Mouse (Mus musculus) CH12.LX (cell line): Measurements from ENCODE around the gene Adamts5. TPM values are rescaled to one million over a fixed set of nuclear protein-coding genes. Genes with fewer than 3 reads are reported as not detected.

ENCODE experiments used
- DNase-seq: peaks from one replicate; pipeline ENCODE4 v3.0.0-alpha.2; 2013; ENCODE audit errors: extremely low read depth
- H3K27ac ChIP-seq: 2 replicates; pipeline ENCODE4 v1.5.1; 2012; ENCODE audit warnings: low read depth, mild to moderate bottlenecking, control low read depth, moderate library complexity; ENCODE audit not compliant: insufficient read depth
- H3K27me3 ChIP-seq: replicated peaks from 2 replicates; pipeline ENCODE3; 2012; ENCODE audit warnings: inconsistent platforms
- H3K36me3 ChIP-seq, 2 experiments: replicated peaks in 1 of 2; 2 replicates each; pipeline versions ENCODE3 to v1.6.1; 2012; ENCODE audit warnings: inconsistent platforms in 1 of 2, low read length in 1 of 2, mild to moderate bottlenecking in 1 of 2, mixed read lengths in 1 of 2, moderate library complexity in 1 of 2; ENCODE audit not compliant: control insufficient read depth in 1 of 2, insufficient read depth in 1 of 2
- H3K4me1 ChIP-seq, 2 experiments: 2 replicates each; pipeline ENCODE4 v1.6.1; 2012; ENCODE audit warnings: inconsistent platforms in 1 of 2, moderate library complexity in 1 of 2; ENCODE audit not compliant: insufficient read depth in 2 of 2, control insufficient read depth in 1 of 2
- H3K4me2 ChIP-seq: 2 replicates; pipeline ENCODE4 v1.6.1; 2012; ENCODE audit warnings: low read depth, mild to moderate bottlenecking, control low read depth; ENCODE audit not compliant: poor library complexity, insufficient read depth, severe bottlenecking
- H3K4me3 ChIP-seq, 3 experiments: fragments of 150-350 bp in 1 of 3; sonication (generic) in 1 of 3; replicated peaks in 1 of 3; 2 replicates each; pipeline versions ENCODE3 to v1.5.1; 2011 to 2012; ENCODE audit warnings: low read depth in 2 of 3, low read length in 2 of 3, mild to moderate bottlenecking in 2 of 3, moderate library complexity in 2 of 3, control low read depth in 1 of 3, improper control_type of control experiment in 1 of 3, inconsistent platforms in 1 of 3, mixed read lengths in 1 of 3; ENCODE audit not compliant: poor library complexity in 1 of 3
- H3K79me2 ChIP-seq: replicated peaks from 2 replicates; pipeline ENCODE4 v1.6.1; 2012; ENCODE audit warnings: mild to moderate bottlenecking, moderate library complexity; ENCODE audit not compliant: control insufficient read depth, poor library complexity, insufficient read depth, severe bottlenecking; ENCODE audit errors: extremely low read depth
- H3K9ac ChIP-seq: 2 replicates; pipeline ENCODE4 v1.6.1; 2012; ENCODE audit warnings: low read depth, mild to moderate bottlenecking, control low read depth, moderate library complexity; ENCODE audit not compliant: insufficient read depth
- H3K9me3 ChIP-seq: replicated peaks from 2 replicates; pipeline ENCODE3; 2012; ENCODE audit warnings: low read length, inconsistent platforms, mixed read lengths
- BHLHE40 ChIP-seq: IDR thresholded peaks from 2 replicates; pipeline ENCODE4 v1.6.1; 2011; ENCODE audit warnings: mild to moderate bottlenecking, low read depth, low read length, improper control_type of control experiment
- CHD1 ChIP-seq: IDR thresholded peaks from 2 replicates; pipeline ENCODE4 v1.6.1; 2012; ENCODE audit warnings: low read depth, low read length, improper control_type of control experiment, inconsistent platforms
- E2F4 ChIP-seq: IDR thresholded peaks from 2 replicates; pipeline ENCODE4 v1.6.1; 2011; ENCODE audit warnings: low read depth, low read length, improper control_type of control experiment; ENCODE audit not compliant: insufficient replicate concordance
- EP300 ChIP-seq: IDR thresholded peaks from 2 replicates; pipeline ENCODE4 v1.6.1; 2011; ENCODE audit warnings: low read length, improper control_type of control experiment
- ETS1 ChIP-seq: conservative IDR thresholded peaks from 2 replicates; pipeline ENCODE4 v1.6.1; 2012; ENCODE audit warnings: low read depth, mild to moderate bottlenecking, inconsistent platforms, low read length, improper control_type of control experiment, moderate library complexity
- GABPA ChIP-seq: IDR thresholded peaks from 2 replicates; pipeline ENCODE4 v1.6.1; 2012; ENCODE audit warnings: low read depth, low read length, improper control_type of control experiment, inconsistent platforms; ENCODE audit not compliant: insufficient replicate concordance
- JUN ChIP-seq: IDR thresholded peaks from 2 replicates; pipeline ENCODE4 v1.6.1; 2011; ENCODE audit warnings: low read depth, mild to moderate bottlenecking, low read length, improper control_type of control experiment, moderate library complexity; ENCODE audit not compliant: insufficient read depth
- JUND ChIP-seq: conservative IDR thresholded peaks from 2 replicates; pipeline ENCODE4 v1.6.1; 2011; ENCODE audit warnings: low read depth, low read length, improper control_type of control experiment
- MAZ ChIP-seq: IDR thresholded peaks from 2 replicates; pipeline ENCODE4 v1.6.1; 2012; ENCODE audit warnings: low read depth, mild to moderate bottlenecking, inconsistent platforms, low read length, improper control_type of control experiment, moderate library complexity
- MXI1 ChIP-seq: IDR thresholded peaks from 2 replicates; pipeline ENCODE4 v1.6.1; 2011; ENCODE audit warnings: mild to moderate bottlenecking, low read depth, low read length, improper control_type of control experiment
- MYC ChIP-seq: IDR thresholded peaks from 2 replicates; pipeline ENCODE4 v1.6.1; 2011; ENCODE audit warnings: low read depth, mild to moderate bottlenecking, improper control_type of control experiment, low read length
- NELFE ChIP-seq: IDR thresholded peaks from 2 replicates; pipeline ENCODE4 v1.6.1; 2011; ENCODE audit warnings: low read depth, low read length, improper control_type of control experiment
- NRF1 ChIP-seq: IDR thresholded peaks from 2 replicates; pipeline ENCODE4 v1.6.1; 2014; ENCODE audit warnings: low read depth, mild to moderate bottlenecking, inconsistent platforms, low read length, improper control_type of control experiment, moderate library complexity
- PAX5 ChIP-seq: IDR thresholded peaks from 2 replicates; pipeline ENCODE4 v1.6.1; 2012; ENCODE audit warnings: low read length, inconsistent platforms, mixed read lengths
- POLR2A ChIP-seq: IDR thresholded peaks from 2 replicates; pipeline ENCODE4 v1.6.1; 2011; ENCODE audit warnings: low read depth, mild to moderate bottlenecking, improper control_type of control experiment, low read length
- POLR2AphosphoS2 ChIP-seq: IDR thresholded peaks from 2 replicates; pipeline ENCODE4 v1.6.1; 2011; ENCODE audit warnings: low read depth, low read length, improper control_type of control experiment
- RCOR1 ChIP-seq: conservative IDR thresholded peaks from 2 replicates; pipeline ENCODE4 v1.6.1; 2012; ENCODE audit warnings: low read depth, mild to moderate bottlenecking, inconsistent platforms, low read length, improper control_type of control experiment
- SIN3A ChIP-seq: IDR thresholded peaks from 2 replicates; pipeline ENCODE4 v1.6.1; 2012; ENCODE audit warnings: low read length, improper control_type of control experiment, inconsistent platforms
- SMC3 ChIP-seq: IDR thresholded peaks from 2 replicates; pipeline ENCODE4 v1.6.1; 2011; ENCODE audit warnings: low read depth, low read length, improper control_type of control experiment
- USF1 ChIP-seq: IDR thresholded peaks from 2 replicates; pipeline ENCODE4 v1.6.1; 2014; ENCODE audit warnings: low read depth, mild to moderate bottlenecking, inconsistent platforms, low read length, improper control_type of control experiment
- ZC3H11A ChIP-seq: IDR thresholded peaks from 2 replicates; pipeline ENCODE4 v1.6.1; 2012; ENCODE audit warnings: low read depth, mild to moderate bottlenecking, inconsistent platforms, low read length, improper control_type of control experiment
- ZNF384 ChIP-seq: IDR thresholded peaks from 2 replicates; pipeline ENCODE4 v1.6.1; 2012; ENCODE audit warnings: low read depth, low read length, improper control_type of control experiment, inconsistent platforms
- dilution Hi-C: fragments of 300-500 bp; cut with MboI; formaldehyde crosslinking; loops from 2 replicates; pipeline ENCODE4 v1.14.3; 2020; ENCODE audit warnings: low sequenced_read_pairs; ENCODE audit not compliant: extremely low pct_unique_long_range_greater_than_20kb, extremely low pct_ligation_motif_present
- in situ Hi-C: fragments of 300-500 bp; cut with MboI; formaldehyde crosslinking; loops from 3 replicates; pipeline ENCODE4 v1.14.3; 2019; ENCODE audit warnings: low sequenced_read_pairs, low pct_ligation_motif_present, low pct_unique_long_range_greater_than_20kb, mixed read lengths
- polyA plus RNA-seq: library from polyadenylated mRNA; unstranded; fragments of >175 nt; gene quantifications from 2 replicates; pipeline ENCODE4 v1.2.1, GENCODE M21; 2012; ENCODE audit warnings: low read depth; ENCODE audit not compliant: insufficient read length
- total RNA-seq, 2 experiments: library from RNA; depleted of rRNA; stranded (reverse); fragments of 300-350 nt in 1 of 2; fragments of >200 nt in 1 of 2; gene quantifications; 2 replicates each; pipeline ENCODE4 v1.2.3; 2012 to 2014

Gene Adamts5
- total and polyA plus RNA-seq, 3 experiments: not detected

DNA sequence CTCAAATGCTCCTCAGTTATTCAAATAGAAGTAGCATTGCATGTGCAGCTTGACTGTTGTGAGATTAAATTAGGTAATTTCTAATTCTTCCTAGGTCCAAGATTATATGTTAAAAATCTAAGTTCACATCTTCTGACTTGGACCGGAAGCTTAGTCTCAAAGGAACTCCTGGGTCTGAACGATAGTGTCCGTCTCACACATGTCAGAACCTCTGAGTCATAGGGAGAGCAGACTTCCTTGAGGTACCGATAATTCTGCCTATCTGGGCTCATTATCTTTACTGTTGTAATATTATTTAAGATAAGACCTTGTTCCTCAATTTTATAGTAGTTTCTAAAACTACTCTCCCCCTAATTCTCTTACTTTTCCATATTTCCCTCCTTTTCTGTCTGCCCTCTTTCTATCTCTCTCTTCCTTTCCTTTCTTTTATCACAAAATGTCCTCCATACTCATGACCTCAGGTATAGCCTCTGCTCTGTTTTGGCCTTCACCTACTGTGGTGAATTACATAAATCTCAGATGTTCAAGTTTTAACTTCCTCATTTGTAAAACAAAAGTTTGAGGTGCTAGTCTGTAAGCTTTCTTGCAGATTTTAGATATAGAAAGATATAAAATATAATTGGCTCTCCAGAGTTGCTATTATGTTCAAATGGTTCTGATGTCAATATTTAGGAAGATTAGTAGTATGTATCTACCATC, 36.8 kb downstream of the Adamts5 start:
- Histone ChIP-seq H3K9ac (no peak overlapping the region), H3K4me3 (no peak overlapping the region), H3K4me1 (peaks cover 0 to 19% of the 10 kb centered on the region in 2 experiments; a peak in 2 of 4 replicates), H3K27ac (no peak overlapping the region), H3K9me3 (no peaks in the 10 kb centered on the region), H3K79me2 (no peaks in the 10 kb centered on the region), H3K4me2 (no peak overlapping the region), H3K36me3 (no peaks in the 10 kb centered on the region), H3K27me3 (no peaks in the 10 kb centered on the region)
- TF ChIP-seq SMC3: no peak
- dilution Hi-C loops (no loop called here), in situ Hi-C loops (no loop called here)
- DNase-seq: peak; percentile 27

DNA sequence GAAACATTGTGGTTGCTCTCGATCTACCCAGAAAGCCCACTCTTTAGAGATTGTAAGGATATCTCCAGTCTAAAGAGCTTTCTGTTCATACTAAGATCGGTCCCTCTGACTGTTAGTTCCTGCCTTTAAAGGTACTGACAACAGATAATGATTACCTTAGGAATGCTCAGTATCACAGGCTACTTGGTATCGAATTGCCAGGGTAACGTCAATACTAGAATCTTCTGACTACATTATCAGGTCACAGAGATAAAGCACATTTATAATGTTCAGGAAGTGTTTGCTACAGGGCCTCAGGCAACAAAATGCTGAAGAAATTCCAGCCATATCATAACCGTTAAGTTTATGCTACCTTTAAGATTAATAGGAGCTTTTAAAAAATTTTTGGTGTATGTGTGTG, 47.1 kb downstream of the Adamts5 start:
- no peak overlapping the region for H3K4me2 ChIP-seq
- dilution Hi-C loops (no loop called here), in situ Hi-C loops (no loop called here)
- TF ChIP-seq JUN (no peak), BHLHE40 (no peak), SMC3 (no peak), SIN3A (no peak), MXI1 (no peak), NRF1 (no peak), ZNF384 (no peak), NELFE (no peak), MAZ (no peak), EP300 (no peak), GABPA (no peak), ZC3H11A (no peak), POLR2A (no peak)
- H3K9me3 ChIP-seq: no peaks in the 10 kb centered on the region
- no peaks in the 10 kb centered on the region for H3K4me1 ChIP-seq
- H3K79me2 ChIP-seq: no peaks in the 10 kb centered on the region
- DNase-seq: no peak
- H3K4me3 ChIP-seq: no peak overlapping the region
- H3K27ac ChIP-seq: no peak overlapping the region
- no peak overlapping the region for H3K9ac ChIP-seq
- no peaks in the 10 kb centered on the region for H3K36me3 ChIP-seq
- H3K27me3 ChIP-seq: no peaks in the 10 kb centered on the region

- H3K36me3 ChIP-seq: no peaks in the 10 kb centered on the region
- H3K79me2 ChIP-seq: no peaks in the 10 kb centered on the region
- in situ Hi-C loops (no loop called here), dilution Hi-C loops (no loop called here)
- no peaks in the 10 kb centered on the region for H3K9me3 ChIP-seq
- no peak for DNase-seq
- H3K4me2 ChIP-seq: no peak overlapping the region
- TF ChIP-seq USF1 (no peak), NRF1 (no peak), JUND (no peak), MYC (no peak), PAX5 (no peak), E2F4 (no peak), SMC3 (no peak), POLR2AphosphoS2 (no peak), RCOR1 (no peak), CHD1 (no peak), ETS1 (no peak), EP300 (no peak)
- no peaks in the 10 kb centered on the region for H3K27me3 ChIP-seq
- H3K4me1 ChIP-seq: no peaks in the 10 kb centered on the region
- no peak overlapping the region for H3K4me3 ChIP-seq
- H3K27ac ChIP-seq: no peak overlapping the region
- H3K9ac ChIP-seq: no peak overlapping the region
Measured at GRCm38 (mm10) chr16:85827066-85827465, 74.6 kb downstream of the Adamts5 start.
